Mouse (Mus musculus) lung, embryonic 14.5 days (tissue): ENCODE data around the gene Grm3. TPM values are rescaled to one million over a fixed set of nuclear protein-coding genes. Genes with fewer than 3 reads are reported as not detected.

Experiments
- ATAC-seq: fragments of 200-750 bp; cut with Nextera tagmentation; 2 replicates; pipeline ENCODE4 v1.8.0; 2017; ENCODE audit warnings: mild to moderate bottlenecking, moderate TSS enrichment, moderate library complexity; ENCODE audit not compliant: insufficient read depth
- DNase-seq: peaks from one replicate; pipeline ENCODE4 v3.0.0-alpha.2; 2015
- H3K27ac ChIP-seq: fragments of 300-500 bp; sonication (generic); 2 replicates; pipeline ENCODE4 v1.5.1; 2014; ENCODE audit warnings: low read depth, mild to moderate bottlenecking, moderate library complexity
- H3K27me3 ChIP-seq: fragments of 300-500 bp; sonication (generic); 2 replicates; pipeline ENCODE4 v1.6.1; 2014; ENCODE audit warnings: low read length, control low read depth; ENCODE audit not compliant: insufficient read depth
- H3K36me3 ChIP-seq: fragments of 300-500 bp; sonication (generic); 2 replicates; pipeline ENCODE4 v1.6.1; 2014; ENCODE audit warnings: control low read depth; ENCODE audit not compliant: insufficient read depth
- H3K4me1 ChIP-seq: fragments of 300-500 bp; sonication (generic); 2 replicates; pipeline ENCODE4 v1.6.1; 2014; ENCODE audit warnings: antibody characterized with exemption, control low read depth; ENCODE audit not compliant: insufficient read depth
- H3K4me2 ChIP-seq: fragments of 300-500 bp; sonication (generic); 2 replicates; pipeline ENCODE4 v1.6.1; 2014; ENCODE audit warnings: mild to moderate bottlenecking
- H3K4me3 ChIP-seq: fragments of 300-500 bp; sonication (generic); 2 replicates; pipeline ENCODE4 v1.5.1; 2014; ENCODE audit warnings: low read depth, low read length
- H3K9ac ChIP-seq: fragments of 300-500 bp; sonication (generic); 2 replicates; pipeline ENCODE4 v1.6.1; 2014
- H3K9me3 ChIP-seq: fragments of 300-500 bp; sonication (generic); 2 replicates; pipeline ENCODE4 v1.6.1; 2016; ENCODE audit warnings: low read depth, low read length, control low read depth
- CTCF ChIP-seq: IDR thresholded peaks from 2 replicates; pipeline ENCODE4 v1.5.1; 2016; ENCODE audit warnings: antibody characterized with exemption, low read depth
- WGBS: fragments of 180-500 bp; shearing (Covaris S2); extraction: QIAGEN DNeasy Blood & Tissue Kit; methylation state at CpG from one replicate; pipeline ENCODE4 v1.1.7; 2014; 5-methylcytosine and 5-hydroxymethylcytosine counted together
- polyA plus RNA-seq: library from polyadenylated mRNA; unstranded; fragments of >200 nt; fragmentation: Nextera tagmentation; extraction: Ambion mirVana; gene quantifications from 2 replicates; pipeline ENCODE4 v1.2.1, GENCODE M21; 2014

Gene Grm3
- polyA plus RNA-seq, 1 experiment from 2014 or later: 0.08 TPM

- H3K4me2 ChIP-seq: no peak overlapping the region
- H3K4me3 ChIP-seq: no peak overlapping the region
- no peak overlapping the region for H3K9ac ChIP-seq
- no peaks in the 10 kb centered on the region for H3K4me1 ChIP-seq
- 77% methylated on average over 6 of the region's 6 CpGs for WGBS
- no peak for TF ChIP-seq CTCF
- H3K36me3 ChIP-seq: no peaks in the 10 kb centered on the region
- H3K27ac ChIP-seq: no peak overlapping the region
- no peaks in the 10 kb centered on the region for H3K9me3 ChIP-seq
- ATAC-seq (no peak), DNase-seq (no peak)
- no peaks in the 10 kb centered on the region for H3K27me3 ChIP-seq
Observed at GRCm38 (mm10) chr5:9448931-9449330, 276.0 kb downstream of the Grm3 start.

- no peaks in the 10 kb centered on the region for H3K4me1 ChIP-seq
- WGBS: 5% methylated on average over 1 of the region's 1 CpGs
- no peak overlapping the region for H3K9ac ChIP-seq
- H3K36me3 ChIP-seq: no peaks in the 10 kb centered on the region
- no peak for ATAC-seq
- H3K27ac ChIP-seq: no peak overlapping the region
- no peak for TF ChIP-seq CTCF
- no peaks in the 10 kb centered on the region for H3K9me3 ChIP-seq
- no peak overlapping the region for H3K4me3 ChIP-seq
- no peaks in the 10 kb centered on the region for H3K27me3 ChIP-seq
- H3K4me2 ChIP-seq: no peak overlapping the region
- DNase-seq: peak; percentile 77
Observed at GRCm38 (mm10) chr5:9446146-9446545, 278.8 kb downstream of the Grm3 start.
